Mouse (Mus musculus) forebrain, postnatal 0 days (tissue): ENCODE data around the gene Abcf1. TPM values are rescaled to one million over a fixed set of nuclear protein-coding genes. Genes with fewer than 3 reads are reported as not detected.

ENCODE experiments used
- ATAC-seq: fragments of 200-750 bp; cut with Nextera tagmentation; 2 replicates; pipeline ENCODE4 v1.8.0; 2017; ENCODE audit warnings: mild to moderate bottlenecking, moderate library complexity
- DNase-seq: peaks from one replicate; pipeline ENCODE4 v3.0.0-alpha.2; 2015
- H3K27ac ChIP-seq: fragments of 300-500 bp; sonication (generic); 2 replicates; pipeline ENCODE4 v1.5.1; 2014; ENCODE audit warnings: low read depth, mild to moderate bottlenecking, antibody characterized with exemption, low read length, moderate library complexity, mixed read lengths
- H3K27me3 ChIP-seq: fragments of 300-500 bp; sonication (generic); 2 replicates; pipeline ENCODE4 v1.6.1; 2014; ENCODE audit warnings: mild to moderate bottlenecking, low read length, mixed read lengths; ENCODE audit not compliant: insufficient read depth
- H3K36me3 ChIP-seq: fragments of 300-500 bp; sonication (generic); 2 replicates; pipeline ENCODE4 v1.6.1; 2014; ENCODE audit warnings: mild to moderate bottlenecking, moderate library complexity; ENCODE audit not compliant: insufficient read depth
- H3K4me1 ChIP-seq: fragments of 300-500 bp; sonication (generic); 2 replicates; pipeline ENCODE4 v1.6.1; 2014; ENCODE audit warnings: antibody characterized with exemption; ENCODE audit not compliant: insufficient read depth
- H3K4me2 ChIP-seq: fragments of 300-500 bp; sonication (generic); 2 replicates; pipeline ENCODE4 v1.6.1; 2014; ENCODE audit warnings: low read depth, mild to moderate bottlenecking, moderate library complexity
- H3K4me3 ChIP-seq: fragments of 300-500 bp; sonication (generic); 2 replicates; pipeline ENCODE4 v1.5.1; 2014; ENCODE audit warnings: low read depth, low read length, mixed read lengths
- H3K9ac ChIP-seq: fragments of 300-500 bp; sonication (generic); 2 replicates; pipeline ENCODE4 v1.6.1; 2014; ENCODE audit warnings: mild to moderate bottlenecking
- H3K9me3 ChIP-seq: fragments of 300-500 bp; sonication (generic); 2 replicates; pipeline ENCODE4 v1.6.1; 2016; ENCODE audit warnings: low read length
- CTCF ChIP-seq: sonication (generic); IDR thresholded peaks from 2 replicates; pipeline ENCODE4 v1.5.1; 2016; ENCODE audit warnings: antibody characterized with exemption, control low read depth, low read depth
- whole genome bisulfite sequencing: fragments of 180-500 bp; shearing (Covaris S2); extraction: QIAGEN DNeasy Blood & Tissue Kit; methylation state at CpG from one replicate; pipeline ENCODE4 v1.1.7; 2014; 5-methylcytosine and 5-hydroxymethylcytosine counted together
- microRNA counts: library from miRNA; unstranded; fragments of <30 nt; microRNA quantifications from one replicate; lab custom pipeline; 2015
- microRNA-seq, 2 experiments: library from miRNA; unstranded; fragments of <30 nt; microRNA quantifications; one replicate each; pipeline ENCODE4; 2016
- polyA plus RNA-seq: library from polyadenylated mRNA; unstranded; fragments of >200 nt; fragmentation: Nextera tagmentation; extraction: Ambion mirVana; gene quantifications from 2 replicates; pipeline ENCODE4 v1.2.1, GENCODE M21; 2015
- total RNA-seq: library from RNA; depleted of rRNA; stranded (reverse); fragments of >200 nt; gene quantifications from 2 replicates; pipeline ENCODE4 v1.2.3, GENCODE M21; 2014; rRNA removed

The Abcf1 gene
- total and polyA plus RNA-seq, 2 experiments from 2014 or later: 60.4 to 101 TPM

GRCm38 (mm10) chr17:35916297-35917142 lies 53.0 kb downstream of the Abcf1 start, which contains the start of the genes Mrps18b and Ppp1r10:
Mrps18b (minus strand) TSS chr17:35916389.
Ppp1r10 (plus strand) TSS chr17:35916434.
- Histone ChIP-seq H3K9me3 (no peaks in the 10 kb centered on the region), H3K4me3 (peak within 1 kb of the TSS; percentile 72), H3K27me3 (no peaks in the 10 kb centered on the region), H3K36me3 (peaks cover 8% of the 10 kb centered on the region; the same call in 1 of the 2 replicates), H3K4me1 (peaks cover 15% of the 10 kb centered on the region), H3K4me2 (peak within 1 kb of the TSS; percentile 79), H3K27ac (peak within 1 kb of the TSS; percentile 100), H3K9ac (peak within 1 kb of the TSS; percentile 99)
- DNase-seq: peak; percentile 100
- TF ChIP-seq CTCF: peak; percentile 82
- under 1% methylated on average over 83 of the region's 83 CpGs for WGBS
- peak; percentile 90 for ATAC-seq

GRCm38 (mm10) chr17:35915538-35916296 lies 53.8 kb downstream of the Abcf1 start:
- H3K4me3 ChIP-seq: peak overlapping the region; percentile 72
- H3K36me3 ChIP-seq: peaks cover 8% of the 10 kb centered on the region; the same call in 1 of the 2 replicates
- H3K9me3 ChIP-seq: no peaks in the 10 kb centered on the region
- DNase-seq (no peak), ATAC-seq (no peak)
- 6% methylated on average over 28 of the region's 28 CpGs for WGBS
- peak overlapping the region; percentile 79 for H3K4me2 ChIP-seq
- no peaks in the 10 kb centered on the region for H3K27me3 ChIP-seq
- no peak for TF ChIP-seq CTCF
- H3K4me1 ChIP-seq: peaks cover 12% of the 10 kb centered on the region
- peak overlapping the region; percentile 65 for H3K9ac ChIP-seq
- peak overlapping the region; percentile 100 for H3K27ac ChIP-seq

GRCm38 (mm10) chr17:35914975-35915374 lies 54.6 kb downstream of the Abcf1 start:
- H3K27ac ChIP-seq: no peak overlapping the region
- H3K9me3 ChIP-seq: no peaks in the 10 kb centered on the region
- no peak for TF ChIP-seq CTCF
- ATAC-seq (no peak), DNase-seq (no peak)
- H3K36me3 ChIP-seq: peaks cover 8% of the 10 kb centered on the region; the same call in 1 of the 2 replicates
- no peaks in the 10 kb centered on the region for H3K27me3 ChIP-seq
- 82% methylated on average over 6 of the region's 6 CpGs for WGBS
- H3K9ac ChIP-seq: no peak overlapping the region
- peaks cover 7% of the 10 kb centered on the region for H3K4me1 ChIP-seq
- peak overlapping the region; percentile 79; the same call in 1 of the 2 replicates for H3K4me2 ChIP-seq
- no peak overlapping the region for H3K4me3 ChIP-seq

GRCm38 (mm10) chr17:35909919-35910369 lies 59.6 kb downstream of the Abcf1 start, which contains the start of gene Atat1:
Atat1 (minus strand) TSS chr17:35910075.
- Histone ChIP-seq H3K4me1 (peaks cover 11% of the 10 kb centered on the region), H3K4me3 (peak within 1 kb of the TSS; percentile 71), H3K9me3 (no peaks in the 10 kb centered on the region), H3K36me3 (peaks cover 29% of the 10 kb centered on the region), H3K27me3 (no peaks in the 10 kb centered on the region), H3K4me2 (peak within 1 kb of the TSS; percentile 91), H3K27ac (peak within 1 kb of the TSS; percentile 90), H3K9ac (peak within 1 kb of the TSS; percentile 79)
- WGBS: 1% methylated on average over 25 of the region's 25 CpGs
- DNase-seq: peak; percentile 95
- peak; percentile 96 for ATAC-seq
- no peak for TF ChIP-seq CTCF

GRCm38 (mm10) chr17:35909186-35909918 lies 60.2 kb downstream of the Abcf1 start:
- H3K36me3 ChIP-seq: peaks cover 32% of the 10 kb centered on the region
- peak; percentile 57 for DNase-seq
- no peak for TF ChIP-seq CTCF

GRCm38 (mm10) chr17:35907609-35908008 lies 62.0 kb downstream of the Abcf1 start:
- WGBS: 81% methylated on average over 2 of the region's 2 CpGs
- Histone ChIP-seq H3K27ac (no peak overlapping the region), H3K36me3 (peaks cover 40% of the 10 kb centered on the region), H3K4me3 (no peak overlapping the region), H3K9ac (no peak overlapping the region), H3K27me3 (no peaks in the 10 kb centered on the region), H3K4me1 (peaks cover 11% of the 10 kb centered on the region), H3K9me3 (no peaks in the 10 kb centered on the region), H3K4me2 (no peak overlapping the region)
- ATAC-seq (no peak), DNase-seq (no peak)
- TF ChIP-seq CTCF: peak; percentile 36; the same call in 1 of the 2 replicates

More at GRCm38 (mm10) chr17:35909186-35909918, 60.2 kb downstream of the Abcf1 start:
- 16% methylated on average over 20 of the region's 20 CpGs for WGBS
- H3K4me2 ChIP-seq: peak overlapping the region; percentile 91
- peak overlapping the region; percentile 79 for H3K9ac ChIP-seq
- peak overlapping the region; percentile 71 for H3K4me3 ChIP-seq
- no peaks in the 10 kb centered on the region for H3K9me3 ChIP-seq
- H3K27me3 ChIP-seq: no peaks in the 10 kb centered on the region
- ATAC-seq: peak; percentile 36
- peaks cover 11% of the 10 kb centered on the region for H3K4me1 ChIP-seq
- H3K27ac ChIP-seq: peak overlapping the region; percentile 90

MicroRNAs within 50 kb of the gene (microRNA counts, 519-probe panel; counts per million panel counts)
- microRNA mmu-miR-1894-3p (lab: Ali Mortazavi, UCI) (not detected), microRNA mmu-miR-1894-5p (lab: Ali Mortazavi, UCI) (not detected), microRNA mmu-miR-877 (lab: Ali Mortazavi, UCI) (not detected)

Small RNAs within 50 kb of the gene (microRNA-seq; reads per million reads assigned to microRNA genes)
- 0 to 0.37 reads per million in 2 experiments for gene Mir1894
- 109 to 110 reads per million in 2 experiments for gene Mir877

Other genes starting within 250 kb of the Abcf1 start
- gene Ier3, start 148.1 kb downstream of the Abcf1 start, total RNA-seq: 8.9 and 9.0 TPM in 2 replicates
- gene Ier3, start 148.1 kb downstream of the Abcf1 start, polyA plus RNA-seq: 13.0 and 13.1 TPM in 2 replicates
- gene Flot1, start 146.5 kb downstream of the Abcf1 start, total RNA-seq: 90.4 and 103 TPM in 2 replicates
- gene Flot1, start 146.5 kb downstream of the Abcf1 start, polyA plus RNA-seq: 104 and 113 TPM in 2 replicates
- 3,707 and 3,724 TPM in 2 replicates for gene Tubb5, start 131.5 kb downstream of the Abcf1 start, total RNA-seq
- gene Tubb5, start 131.5 kb downstream of the Abcf1 start, polyA plus RNA-seq: 2,151 and 2,226 TPM in 2 replicates
- 15.3 and 20.4 TPM in 2 replicates for gene Mdc1, start 128.2 kb downstream of the Abcf1 start, total RNA-seq
- 3.0 and 4.4 TPM in 2 replicates for gene Mdc1, start 128.2 kb downstream of the Abcf1 start, polyA plus RNA-seq
- gene Nrm, start 108.4 kb downstream of the Abcf1 start, total RNA-seq: 6.1 and 9.7 TPM in 2 replicates
- 13.1 and 15.6 TPM in 2 replicates for gene Nrm, start 108.4 kb downstream of the Abcf1 start, polyA plus RNA-seq
- gene Ppp1r18, start 104.2 kb downstream of the Abcf1 start, total RNA-seq: 29.5 and 38.9 TPM in 2 replicates
- 22.3 and 23.3 TPM in 2 replicates for gene Ppp1r18, start 104.2 kb downstream of the Abcf1 start, polyA plus RNA-seq
- gene Dhx16, start 89.9 kb downstream of the Abcf1 start, total RNA-seq: 33.0 and 33.2 TPM in 2 replicates
- gene Dhx16, start 89.9 kb downstream of the Abcf1 start, polyA plus RNA-seq: 21.8 and 22.1 TPM in 2 replicates
- 31.6 and 32.8 TPM in 2 replicates for gene 2310061I04Rik, start 72.3 kb downstream of the Abcf1 start, total RNA-seq
- gene 2310061I04Rik, start 72.3 kb downstream of the Abcf1 start, polyA plus RNA-seq: 56.7 and 66.3 TPM in 2 replicates
- 206 and 218 TPM in 2 replicates for gene Atat1, start 59.7 kb downstream of the Abcf1 start, total RNA-seq
- gene Atat1, start 59.7 kb downstream of the Abcf1 start, polyA plus RNA-seq: 371 and 379 TPM in 2 replicates
- gene Mrps18b, start 53.4 kb downstream of the Abcf1 start, total RNA-seq: 34.5 and 44.5 TPM in 2 replicates
- gene Mrps18b, start 53.4 kb downstream of the Abcf1 start, polyA plus RNA-seq: 65.5 and 69.7 TPM in 2 replicates
- 42.9 and 60.2 TPM in 2 replicates for gene Ppp1r10, start 53.3 kb downstream of the Abcf1 start, total RNA-seq
- gene Ppp1r10, start 53.3 kb downstream of the Abcf1 start, polyA plus RNA-seq: 23.2 and 32.5 TPM in 2 replicates
- 86.2 and 115 TPM in 2 replicates for gene Gnl1, start 10.1 kb upstream of the Abcf1 start, total RNA-seq
- 63.1 and 83.4 TPM in 2 replicates for gene Gnl1, start 10.1 kb upstream of the Abcf1 start, polyA plus RNA-seq
- gene Prr3, start 10.5 kb upstream of the Abcf1 start, total RNA-seq: 38.4 and 49.8 TPM in 2 replicates
- gene Prr3, start 10.5 kb upstream of the Abcf1 start, polyA plus RNA-seq: 83.1 and 93.9 TPM in 2 replicates
- gene H2-T24, start 50.8 kb upstream of the Abcf1 start, total RNA-seq: 0.33 and 1.0 TPM in 2 replicates
- gene H2-T24, start 50.8 kb upstream of the Abcf1 start, polyA plus RNA-seq: 1.6 and 4.7 TPM in 2 replicates
- gene H2-T23, start 63.1 kb upstream of the Abcf1 start, total RNA-seq: 9.0 and 10.2 TPM in 2 replicates
- gene H2-T23, start 63.1 kb upstream of the Abcf1 start, polyA plus RNA-seq: 6.4 and 6.9 TPM in 2 replicates
- gene H2-T22, start 73.0 kb upstream of the Abcf1 start, total RNA-seq: 10.3 and 13.1 TPM in 2 replicates
- gene H2-T22, start 73.0 kb upstream of the Abcf1 start, polyA plus RNA-seq: 6.2 and 6.5 TPM in 2 replicates
- 0.31 TPM in 1 of 2 replicates, not detected in the other for gene Gm6034, start 73.2 kb upstream of the Abcf1 start, total RNA-seq
- gene Gm6034, start 73.2 kb upstream of the Abcf1 start, polyA plus RNA-seq: not detected in 2 replicates
- 0.15 TPM in 1 of 2 replicates, not detected in the other for gene Gm11127, start 88.6 kb upstream of the Abcf1 start, total RNA-seq
- gene Gm11127, start 88.6 kb upstream of the Abcf1 start, polyA plus RNA-seq: not detected in 2 replicates
- gene Gm19684, start 151.9 kb upstream of the Abcf1 start, total RNA-seq: not detected in 2 replicates
- gene Gm19684, start 151.9 kb upstream of the Abcf1 start, polyA plus RNA-seq: not detected in 2 replicates
- gene Gm7030, start 159.7 kb upstream of the Abcf1 start, total RNA-seq: not detected in 2 replicates
- gene Gm7030, start 159.7 kb upstream of the Abcf1 start, polyA plus RNA-seq: not detected in 2 replicates
- not detected in 2 replicates for gene Gm8909, start 198.8 kb upstream of the Abcf1 start, total RNA-seq
- gene Gm8909, start 198.8 kb upstream of the Abcf1 start, polyA plus RNA-seq: not detected in 2 replicates
- not detected in 2 replicates for gene H2-T3, start 220.5 kb upstream of the Abcf1 start, total RNA-seq
- not detected in 2 replicates for gene H2-T3, start 220.5 kb upstream of the Abcf1 start, polyA plus RNA-seq